Mouse (Mus musculus) inflammation-experienced regulatory T-cells, adult 16 weeks (primary cell): ENCODE measurements around the gene Slc22a16. TPM values are rescaled to one million over a fixed set of nuclear protein-coding genes. Genes with fewer than 3 reads are reported as not detected.

Experiments used
- polyA plus RNA-seq: library from polyadenylated mRNA; unstranded; fragments of 100-300 nt; shearing (Covaris generic); gene quantifications from one replicate; pipeline ENCODE4 v1.2.1, GENCODE M21; 2017

Gene Slc22a16
- polyA plus RNA-seq: not detected

DNA sequence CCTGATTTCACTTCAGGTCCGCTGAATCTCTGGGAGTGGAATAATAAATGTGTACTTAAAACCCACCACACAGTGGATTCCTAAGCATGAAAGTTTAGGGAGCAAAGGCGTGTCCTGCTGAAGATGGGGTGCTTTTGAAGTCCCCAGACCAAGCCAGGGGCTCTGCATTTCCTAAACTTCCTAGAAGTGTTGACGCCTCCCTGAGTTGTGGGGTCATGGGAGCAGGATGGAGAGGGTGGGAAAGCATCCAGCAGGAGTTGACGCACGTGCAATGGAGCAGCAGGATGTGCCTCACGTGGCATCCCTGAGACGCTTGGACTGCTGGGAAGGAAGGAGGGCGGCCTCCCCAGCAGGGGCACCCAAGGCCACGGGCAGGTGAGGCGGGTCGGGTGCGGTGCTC is at the start of gene Slc22a16:
Gene Slc22a16 (plus strand): TSS at position 301 of the 400 bp plus-strand sequence.

DNA sequence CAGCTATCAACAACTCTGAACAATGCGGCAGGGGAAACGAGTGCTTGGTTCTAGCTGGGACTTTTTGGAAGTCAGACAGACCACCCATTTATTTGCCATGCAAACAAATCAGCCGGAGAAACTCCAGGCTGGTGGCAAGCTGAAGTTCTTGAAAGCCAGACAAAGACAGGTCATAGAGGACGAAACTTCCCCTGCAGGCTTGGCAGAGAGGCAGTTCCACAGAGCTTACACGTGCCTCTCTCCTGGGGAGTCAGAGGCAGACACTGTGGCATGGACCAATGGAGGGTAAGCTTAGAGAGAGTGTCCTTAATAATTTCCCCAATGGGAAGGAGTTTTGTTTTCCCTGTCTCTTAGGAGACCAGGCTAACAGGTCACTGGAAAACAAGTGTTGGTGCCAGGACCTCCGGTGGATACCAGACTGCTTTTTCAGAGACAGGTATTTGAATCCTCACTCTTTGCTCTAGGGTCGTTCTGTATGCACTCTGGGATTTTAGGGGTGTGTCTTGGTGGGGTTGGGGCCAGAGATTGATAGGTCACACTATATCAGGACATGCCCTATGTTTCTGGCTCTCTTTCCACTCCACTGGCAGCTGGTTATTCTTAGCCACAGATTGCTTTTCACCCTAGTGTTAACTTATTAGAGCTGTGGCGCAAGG is 59.6 kb downstream of the Slc22a16 start, which contains the start of gene Ddo:
Gene Ddo (plus strand): TSS at position 356 of the 656 bp plus-strand sequence.

Other genes starting within 250 kb of the Slc22a16 start
- gene Cdk19, start 230.8 kb upstream of the Slc22a16 start, polyA plus RNA-seq: 30.3 TPM
- not detected for gene Ddo, start 59.7 kb downstream of the Slc22a16 start, polyA plus RNA-seq
- 0.20 TPM for gene Mettl24, start 112.9 kb downstream of the Slc22a16 start, polyA plus RNA-seq